Mouse (Mus musculus): ENCODE measurements around the gene Unc13c. TPM values are rescaled to one million over a fixed set of nuclear protein-coding genes. Genes with fewer than 3 reads are reported as not detected.

The Unc13c gene
- polyA plus RNA-seq, 1 experiment = not detected

GRCm38 (mm10) chr9:73965322-73965915 lies 3.3 kb downstream of the Unc13c start:
- 67% methylated on average over 9 of the region's 9 CpGs for WGBS
- Histone ChIP-seq H3K4me1 (ENCODE audit: control insufficient read depth, insufficient read depth, low read length) (no peaks in the 10 kb centered on the region), H3K4me3 (replicated peaks; ENCODE audit: control insufficient read depth, low read depth, low read length) (no peak overlapping the region), H3K27ac (ENCODE audit: control insufficient read depth, insufficient read depth, low read depth, low read length, poor library complexity) (no peak overlapping the region)
- TF ChIP-seq CTCF (IDR thresholded peaks at IDR 0.05; ENCODE audit: control insufficient read depth, insufficient read depth, low read length) (no peak), POLR2A (IDR thresholded peaks at IDR 0.05; ENCODE audit: borderline replicate concordance, control insufficient read depth, low read depth, low read length) (no peak)

GRCm38 (mm10) chr9:73962471-73962870 lies 6.3 kb downstream of the Unc13c start:
- 79% methylated on average over 6 of the region's 6 CpGs for WGBS
- no peak overlapping the region for H3K27ac ChIP-seq (ENCODE audit: control insufficient read depth, insufficient read depth, low read depth, low read length, poor library complexity)
- H3K4me3 ChIP-seq (replicated peaks; ENCODE audit: control insufficient read depth, low read depth, low read length) = no peak overlapping the region
- TF ChIP-seq CTCF (IDR thresholded peaks at IDR 0.05; ENCODE audit: control insufficient read depth, insufficient read depth, low read length) (no peak), POLR2A (IDR thresholded peaks at IDR 0.05; ENCODE audit: borderline replicate concordance, control insufficient read depth, low read depth, low read length) (no peak)
- H3K4me1 ChIP-seq (ENCODE audit: control insufficient read depth, insufficient read depth, low read length) = no peaks in the 10 kb centered on the region

GRCm38 (mm10) chr9:73952331-73952730 lies 16.4 kb downstream of the Unc13c start:
- H3K4me1 ChIP-seq (ENCODE audit: control insufficient read depth, insufficient read depth, low read length) = no peaks in the 10 kb centered on the region
- TF ChIP-seq POLR2A (IDR thresholded peaks at IDR 0.05; ENCODE audit: borderline replicate concordance, control insufficient read depth, low read depth, low read length) = no peak
- TF ChIP-seq CTCF (IDR thresholded peaks at IDR 0.05; ENCODE audit: control insufficient read depth, insufficient read depth, low read length) = no peak
- H3K4me3 ChIP-seq (replicated peaks; ENCODE audit: control insufficient read depth, low read depth, low read length) = no peak overlapping the region
- H3K27ac ChIP-seq (ENCODE audit: control insufficient read depth, insufficient read depth, low read depth, low read length, poor library complexity) = no peak overlapping the region

- Histone ChIP-seq H3K27ac (ENCODE audit: control insufficient read depth, insufficient read depth, low read depth, low read length, poor library complexity) (no peak overlapping the region), H3K4me1 (ENCODE audit: control insufficient read depth, insufficient read depth, low read length) (no peaks in the 10 kb centered on the region), H3K4me3 (replicated peaks; ENCODE audit: control insufficient read depth, low read depth, low read length) (no peak overlapping the region)
- TF ChIP-seq CTCF (IDR thresholded peaks at IDR 0.05; ENCODE audit: control insufficient read depth, insufficient read depth, low read length) (no peak), POLR2A (IDR thresholded peaks at IDR 0.05; ENCODE audit: borderline replicate concordance, control insufficient read depth, low read depth, low read length) (no peak)
- 74% methylated on average over 4 of the region's 4 CpGs for WGBS
Measured at GRCm38 (mm10) chr9:73951586-73951985, 17.2 kb downstream of the Unc13c start.

GRCm38 (mm10) chr9:73934844-73935243 lies 33.9 kb downstream of the Unc13c start:
- no peak for TF ChIP-seq POLR2A (IDR thresholded peaks at IDR 0.05; ENCODE audit: borderline replicate concordance, control insufficient read depth, low read depth, low read length)
- TF ChIP-seq CTCF (IDR thresholded peaks at IDR 0.05; ENCODE audit: control insufficient read depth, insufficient read depth, low read length) = no peak
- H3K4me3 ChIP-seq (replicated peaks; ENCODE audit: control insufficient read depth, low read depth, low read length) = no peak overlapping the region
- WGBS = 83% methylated on average over 4 of the region's 4 CpGs

GRCm38 (mm10) chr9:73931988-73932387 lies 36.8 kb downstream of the Unc13c start:
- TF ChIP-seq POLR2A (IDR thresholded peaks at IDR 0.05; ENCODE audit: borderline replicate concordance, control insufficient read depth, low read depth, low read length) = no peak
- no peak overlapping the region for H3K27ac ChIP-seq (ENCODE audit: control insufficient read depth, insufficient read depth, low read depth, low read length, poor library complexity)
- WGBS = 91% methylated on average over 9 of the region's 9 CpGs
- H3K4me1 ChIP-seq (ENCODE audit: control insufficient read depth, insufficient read depth, low read length) = no peaks in the 10 kb centered on the region
- no peak overlapping the region for H3K4me3 ChIP-seq (replicated peaks; ENCODE audit: control insufficient read depth, low read depth, low read length)

More at GRCm38 (mm10) chr9:73934844-73935243, 33.9 kb downstream of the Unc13c start:
- no peak overlapping the region for H3K27ac ChIP-seq (ENCODE audit: control insufficient read depth, insufficient read depth, low read depth, low read length, poor library complexity)
- no peaks in the 10 kb centered on the region for H3K4me1 ChIP-seq (ENCODE audit: control insufficient read depth, insufficient read depth, low read length)

- TF ChIP-seq CTCF (IDR thresholded peaks at IDR 0.05; ENCODE audit: control insufficient read depth, insufficient read depth, low read length) = no peak
- no peak for TF ChIP-seq POLR2A (IDR thresholded peaks at IDR 0.05; ENCODE audit: borderline replicate concordance, control insufficient read depth, low read depth, low read length)
- Histone ChIP-seq H3K4me3 (replicated peaks; ENCODE audit: control insufficient read depth, low read depth, low read length) (no peak overlapping the region), H3K27ac (ENCODE audit: control insufficient read depth, insufficient read depth, low read depth, low read length, poor library complexity) (no peak overlapping the region), H3K4me1 (ENCODE audit: control insufficient read depth, insufficient read depth, low read length) (no peaks in the 10 kb centered on the region)
- WGBS = 66% methylated on average over 2 of the region's 2 CpGs
Measured at GRCm38 (mm10) chr9:73927276-73927675, 41.5 kb downstream of the Unc13c start.

- 56% methylated on average over 11 of the region's 11 CpGs for WGBS
- Histone ChIP-seq H3K4me3 (replicated peaks; ENCODE audit: control insufficient read depth, low read depth, low read length) (no peak overlapping the region), H3K27ac (ENCODE audit: control insufficient read depth, insufficient read depth, low read depth, low read length, poor library complexity) (no peak overlapping the region), H3K4me1 (ENCODE audit: control insufficient read depth, insufficient read depth, low read length) (no peaks in the 10 kb centered on the region)
- no peak for TF ChIP-seq CTCF (IDR thresholded peaks at IDR 0.05; ENCODE audit: control insufficient read depth, insufficient read depth, low read length)
- no peak for TF ChIP-seq POLR2A (IDR thresholded peaks at IDR 0.05; ENCODE audit: borderline replicate concordance, control insufficient read depth, low read depth, low read length)
Measured at GRCm38 (mm10) chr9:73922449-73923115, 46.2 kb downstream of the Unc13c start.
